Mouse (Mus musculus): Measurements from ENCODE around the gene Gm26602. TPM values are rescaled to one million over a fixed set of nuclear protein-coding genes. Genes with fewer than 3 reads are reported as not detected.
A peak's percentile ranks its signal among the peaks of the same experiment; 100 is the strongest.

Gm26602 gene
- polyA plus RNA-seq, 1 experiment from 2014 or later: not detected

DNA sequence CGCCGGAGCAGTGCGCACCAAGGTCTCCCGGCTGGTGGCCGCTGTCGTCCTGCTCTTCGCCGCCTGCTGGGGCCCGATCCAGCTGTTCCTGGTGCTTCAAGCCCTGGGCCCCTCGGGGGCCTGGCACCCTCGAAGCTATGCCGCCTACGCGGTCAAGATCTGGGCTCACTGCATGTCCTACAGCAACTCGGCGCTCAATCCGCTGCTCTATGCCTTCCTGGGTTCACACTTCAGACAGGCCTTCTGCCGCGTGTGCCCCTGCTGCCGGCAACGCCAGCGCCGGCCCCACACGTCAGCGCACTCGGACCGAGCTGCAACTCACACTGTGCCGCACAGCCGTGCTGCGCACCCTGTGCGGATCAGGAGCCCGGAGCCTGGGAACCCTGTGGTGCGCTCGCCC lies 10.9 kb downstream of the Gm26602 start:
- Histone ChIP-seq H3K4me1 (peaks cover 72% of the 10 kb centered on the region), H3K4me3 (peak overlapping the region; percentile 89), H3K27ac (replicated peaks) (peak overlapping the region; percentile 24; the same call in 1 of the 2 replicates), H3K36me3 (replicated peaks) (no peaks in the 10 kb centered on the region), H3K27me3 (replicated peaks; ENCODE audit: low read depth, poor library complexity, severe bottlenecking) (peaks cover 72% of the 10 kb centered on the region), H3K9me3 (0 out of 2 replicates have a peak, but pooled peaks cover 4% of the 10 kb centered on the region)
- DNase-seq (ENCODE audit: low spot score): peak; percentile 58
- WGBS: under 1% methylated on average over 34 of the region's 34 CpGs

DNA sequence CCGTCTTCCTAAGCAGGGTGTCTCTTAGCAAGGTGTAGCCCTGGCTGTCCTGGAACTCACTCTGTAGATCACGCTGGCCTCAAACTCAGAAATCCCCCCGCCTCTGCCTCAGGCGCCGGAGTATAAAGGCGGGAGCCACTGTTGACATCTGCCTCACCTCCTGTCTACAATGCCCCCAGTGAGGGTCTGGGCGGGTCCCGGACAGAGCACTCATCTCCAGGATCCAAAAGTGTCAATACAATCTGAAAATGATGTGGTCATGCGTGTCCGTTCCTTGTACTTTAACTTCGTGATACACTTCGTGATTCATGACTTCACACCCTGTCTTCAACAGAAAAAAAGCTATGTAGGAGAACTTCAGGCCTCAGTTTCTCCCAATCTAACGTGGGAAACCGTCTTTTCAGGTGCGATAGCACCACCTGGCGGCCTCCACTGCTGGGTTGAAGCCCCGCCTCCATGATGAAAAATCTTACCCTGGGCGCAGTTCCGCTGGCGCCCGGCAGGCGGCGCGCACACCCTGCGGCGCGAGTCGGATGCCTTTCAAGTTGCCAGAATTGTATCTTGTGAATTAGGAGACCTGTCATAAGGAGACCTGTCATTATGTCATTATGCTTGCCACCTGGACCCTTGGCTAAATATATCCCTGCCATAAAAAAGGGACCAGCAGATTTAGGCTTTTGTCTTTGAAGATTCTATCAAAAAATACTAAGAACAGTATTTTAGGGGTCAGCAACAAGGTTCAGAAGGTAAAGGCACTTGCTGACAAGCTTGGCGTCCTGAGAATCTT lies 14.5 kb downstream of the Gm26602 start:
- DNase-seq (ENCODE audit: low spot score): peak; percentile 93
- Histone ChIP-seq H3K4me3 (peak overlapping the region; percentile 79; the same call in 1 of the 2 replicates), H3K27me3 (replicated peaks; ENCODE audit: low read depth, poor library complexity, severe bottlenecking) (peaks cover 40% of the 10 kb centered on the region), H3K27ac (replicated peaks) (no peak overlapping the region), H3K4me1 (peaks cover 68% of the 10 kb centered on the region), H3K36me3 (replicated peaks) (peaks cover 6% of the 10 kb centered on the region), H3K9me3 (0 out of 2 replicates have a peak, but pooled peaks cover 4% of the 10 kb centered on the region)
- 12% methylated on average over 29 of the region's 29 CpGs for whole genome bisulfite sequencing

DNA sequence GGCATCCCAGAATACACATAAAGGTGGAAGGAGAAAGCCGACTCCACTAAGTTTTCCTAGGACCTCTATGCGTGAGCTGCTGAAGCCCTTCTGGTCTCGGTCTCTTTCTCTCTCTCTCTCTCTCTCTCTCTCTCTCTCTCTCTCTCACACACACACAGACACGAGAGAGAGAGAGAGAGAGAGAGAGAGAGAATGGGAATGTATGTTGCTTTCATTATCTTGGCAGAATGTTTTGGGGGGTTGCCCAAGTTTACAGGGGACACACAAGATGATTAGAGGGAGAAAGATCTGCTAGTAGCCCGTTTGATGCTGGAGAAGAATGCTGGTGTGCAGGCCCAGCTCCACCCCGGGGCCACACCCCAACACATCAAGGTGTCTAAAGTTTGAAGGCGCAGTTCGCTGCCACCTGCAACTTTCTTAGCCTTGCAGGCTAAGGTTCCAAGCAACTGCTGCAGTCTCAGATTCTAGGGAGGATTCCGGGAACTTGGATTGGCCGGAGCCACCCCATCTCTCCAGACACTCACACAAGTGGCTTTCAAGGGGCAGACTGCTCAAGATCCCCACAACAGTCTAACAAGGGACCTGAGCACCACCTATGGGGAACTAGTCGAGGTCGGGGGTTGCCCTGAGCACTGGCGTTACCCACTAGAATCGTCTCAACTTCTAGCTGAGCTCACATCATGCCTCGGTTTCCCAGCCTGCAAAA lies 15.3 kb downstream of the Gm26602 start:
- peaks cover 33% of the 10 kb centered on the region for H3K27me3 ChIP-seq (replicated peaks; ENCODE audit: low read depth, poor library complexity, severe bottlenecking)

DNA sequence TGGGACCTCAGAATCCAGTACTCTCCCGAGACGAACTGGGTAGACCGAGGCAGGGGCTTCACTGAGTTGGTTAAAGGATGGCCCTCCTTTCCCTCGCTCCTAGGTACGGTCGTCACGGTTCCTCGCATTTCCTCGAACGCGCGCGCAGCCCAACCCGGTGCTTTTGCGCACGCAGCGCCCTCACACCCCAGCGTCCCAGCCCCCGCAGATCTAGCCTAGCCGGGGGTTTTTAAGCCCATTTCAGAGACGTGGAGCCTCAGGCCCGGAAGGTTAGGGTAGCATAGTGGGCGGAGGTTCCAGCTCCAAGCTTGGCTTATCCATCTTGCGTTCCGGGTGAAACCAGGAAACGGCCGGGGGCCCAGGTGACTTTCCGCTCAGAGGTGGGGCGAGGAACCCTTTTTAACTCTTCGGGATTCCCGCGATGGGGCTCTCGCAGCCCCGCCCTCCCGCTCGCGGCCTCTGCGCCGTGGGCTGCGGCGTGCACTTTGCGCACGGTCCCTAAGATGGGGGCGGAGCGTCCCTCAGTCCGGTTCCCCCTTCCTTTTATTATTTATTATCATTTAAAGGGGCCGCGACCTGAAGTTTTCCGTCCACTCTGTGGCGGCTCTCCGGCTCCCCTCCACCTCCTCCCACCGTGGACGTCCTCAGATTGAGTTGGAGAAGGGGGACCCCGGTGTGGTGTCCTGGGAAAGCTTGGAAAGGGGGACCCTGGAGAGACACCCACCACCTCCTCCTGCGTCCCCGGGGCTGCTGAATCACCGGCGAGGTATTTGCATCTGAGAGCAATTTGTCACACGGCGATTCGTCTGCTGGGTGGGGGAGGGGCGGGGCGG lies 16.1 kb downstream of the Gm26602 start, which contains the start of gene Arid3a:
Gene Arid3a (plus strand): TSS at position 553 of the 833 bp plus-strand sequence.
- H3K27ac ChIP-seq (replicated peaks): peak within 1 kb of the TSS; percentile 94
- H3K4me1 ChIP-seq: peaks cover 68% of the 10 kb centered on the region
- H3K36me3 ChIP-seq (replicated peaks): peaks cover 21% of the 10 kb centered on the region
- WGBS: under 1% methylated on average over 63 of the region's 63 CpGs
- H3K9me3 ChIP-seq: 0 out of 2 replicates have a peak, but pooled peaks cover 4% of the 10 kb centered on the region
- peak within 1 kb of the TSS; percentile 79 for H3K4me3 ChIP-seq
- DNase-seq (ENCODE audit: low spot score): peak; percentile 95
- peaks cover 25% of the 10 kb centered on the region for H3K27me3 ChIP-seq (replicated peaks; ENCODE audit: low read depth, poor library complexity, severe bottlenecking)

More for the DNA sequence above, 15.3 kb downstream of the Gm26602 start:
- DNase-seq (ENCODE audit: low spot score): no peak
- H3K4me3 ChIP-seq: peak overlapping the region; percentile 79
- H3K4me1 ChIP-seq: peaks cover 68% of the 10 kb centered on the region
- H3K36me3 ChIP-seq (replicated peaks): peaks cover 13% of the 10 kb centered on the region
- WGBS: 10% methylated on average over 15 of the region's 15 CpGs
- peak overlapping the region; percentile 94 for H3K27ac ChIP-seq (replicated peaks)
- H3K9me3 ChIP-seq: 0 out of 2 replicates have a peak, but pooled peaks cover 4% of the 10 kb centered on the region

DNA sequence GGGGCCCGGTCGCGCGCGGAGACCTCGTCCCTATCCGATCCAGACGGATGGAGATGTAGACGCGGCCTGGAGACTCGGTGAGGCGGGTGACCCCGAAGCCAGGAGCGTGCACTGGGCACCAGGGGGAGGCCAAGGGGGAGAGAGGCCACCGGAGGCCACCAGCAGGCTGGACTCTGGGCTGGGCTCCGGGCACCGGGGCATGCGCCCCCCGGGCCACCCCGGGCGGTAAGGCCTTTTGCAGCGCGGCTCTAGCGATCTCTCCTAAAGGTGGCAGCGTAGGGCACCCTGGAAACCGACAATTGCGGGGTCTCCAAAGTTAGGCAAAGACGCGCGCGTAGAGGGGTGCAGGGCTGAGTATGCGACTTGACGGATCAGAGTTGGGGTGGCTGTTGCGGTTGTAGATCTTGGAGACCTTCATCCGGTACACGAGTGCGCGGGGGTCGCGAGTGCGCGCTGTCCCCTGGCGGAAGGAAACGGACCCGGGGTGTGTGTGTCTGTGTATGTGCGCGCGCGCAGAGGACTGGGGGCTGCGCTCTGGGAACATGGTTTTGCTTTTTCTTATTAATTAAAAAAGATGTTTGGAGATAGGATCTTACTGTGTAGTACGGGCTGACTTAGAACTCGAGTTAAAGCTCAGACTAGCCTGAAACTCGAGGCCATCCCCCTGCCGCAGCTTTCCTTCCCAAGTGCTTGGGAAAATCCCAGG lies 16.8 kb downstream of the Gm26602 start:
- peaks cover 73% of the 10 kb centered on the region for H3K4me1 ChIP-seq
- peaks cover 18% of the 10 kb centered on the region for H3K27me3 ChIP-seq (replicated peaks; ENCODE audit: low read depth, poor library complexity, severe bottlenecking)
- H3K27ac ChIP-seq (replicated peaks): peak overlapping the region; percentile 94
- peak overlapping the region; percentile 79 for H3K4me3 ChIP-seq
- peaks cover 29% of the 10 kb centered on the region for H3K36me3 ChIP-seq (replicated peaks)
- H3K9me3 ChIP-seq: 0 out of 2 replicates have a peak, but pooled peaks cover 1% of the 10 kb centered on the region
- peak; percentile 85 for DNase-seq (ENCODE audit: low spot score)
- under 1% methylated on average over 54 of the region's 54 CpGs for WGBS

DNA sequence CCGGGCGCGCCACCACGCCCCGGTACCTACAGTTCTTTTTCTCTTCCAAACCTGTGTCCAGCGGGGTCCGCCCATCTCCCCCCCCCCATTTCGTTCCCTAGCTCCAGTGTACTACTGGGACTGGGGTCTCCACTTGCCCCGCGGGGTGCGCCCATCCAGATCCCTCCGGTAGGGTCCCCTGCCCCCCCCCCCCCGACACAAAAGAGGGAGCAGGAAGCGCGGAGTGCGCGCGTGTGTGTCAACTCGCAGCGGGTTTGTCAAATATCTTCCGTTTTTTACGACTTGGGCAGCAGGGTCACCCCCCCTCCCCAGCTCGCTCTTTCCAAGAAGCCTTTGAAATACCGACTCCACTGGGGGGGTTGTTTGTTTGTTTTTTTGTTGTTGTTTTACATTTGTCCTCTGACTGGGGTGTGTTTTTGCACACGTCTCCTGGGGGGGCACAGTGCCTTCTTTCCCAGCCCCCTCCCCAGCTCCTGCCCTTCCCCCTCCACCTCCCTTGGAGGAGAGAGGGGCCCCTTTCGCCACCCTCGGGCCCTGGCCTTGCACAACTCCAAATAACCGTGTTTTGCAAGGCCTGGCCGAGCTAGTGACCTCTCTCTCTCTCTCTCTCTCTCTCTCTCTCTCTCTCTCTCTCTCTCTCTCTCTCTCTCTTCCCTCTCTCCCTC lies 17.5 kb downstream of the Gm26602 start:
- Histone ChIP-seq H3K4me3 (peak overlapping the region; percentile 79), H3K27me3 (replicated peaks; ENCODE audit: low read depth, poor library complexity, severe bottlenecking) (peaks cover 11% of the 10 kb centered on the region), H3K4me1 (peaks cover 79% of the 10 kb centered on the region), H3K27ac (replicated peaks) (peak overlapping the region; percentile 94), H3K36me3 (replicated peaks) (peaks cover 36% of the 10 kb centered on the region), H3K9me3 (no peaks in the 10 kb centered on the region)
- WGBS: under 1% methylated on average over 29 of the region's 29 CpGs
- peak; percentile 69 for DNase-seq (ENCODE audit: low spot score)

DNA sequence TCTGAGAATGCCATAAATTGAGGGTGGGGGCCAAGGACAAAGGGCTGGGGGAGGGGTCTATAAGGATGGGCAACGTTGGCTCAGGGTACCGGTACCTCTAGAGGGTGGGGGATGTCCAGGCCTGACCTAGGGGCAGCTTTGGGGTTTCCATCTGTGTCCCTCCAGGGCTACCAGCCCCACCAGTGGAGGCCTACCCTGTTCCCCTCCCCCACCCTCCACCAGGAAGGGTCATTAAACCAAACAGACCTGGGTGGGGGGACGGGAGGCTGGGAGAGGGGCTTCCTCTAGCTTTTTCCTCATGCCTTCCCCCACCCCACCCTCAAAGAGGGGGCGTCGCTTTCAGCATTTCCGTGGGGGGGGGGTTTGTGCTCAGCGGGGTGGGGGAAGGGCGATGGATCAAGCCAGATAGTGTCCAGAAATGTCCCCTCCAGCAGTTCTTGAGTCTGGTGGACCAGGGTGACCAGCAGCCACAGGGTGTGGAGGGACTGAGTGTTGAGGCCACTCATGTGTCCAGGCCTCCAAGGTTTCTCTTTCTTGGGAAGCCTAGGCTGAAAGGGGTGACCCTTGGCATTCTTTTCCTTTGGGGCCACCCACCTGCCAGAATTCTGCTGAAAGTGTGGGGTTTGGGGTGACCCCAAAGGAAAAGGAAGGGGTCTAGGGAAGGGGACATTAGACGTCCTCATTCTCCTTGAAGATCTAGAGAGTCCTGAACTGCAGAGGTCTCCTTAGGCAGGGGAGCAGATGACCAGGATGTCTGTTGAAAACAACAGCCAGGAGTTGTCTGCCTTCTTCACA lies 18.4 kb downstream of the Gm26602 start:
- Histone ChIP-seq H3K36me3 (replicated peaks) (peaks cover 45% of the 10 kb centered on the region), H3K4me3 (peak overlapping the region; percentile 79), H3K4me1 (peaks cover 82% of the 10 kb centered on the region), H3K27ac (replicated peaks) (peak overlapping the region; percentile 94), H3K27me3 (replicated peaks; ENCODE audit: low read depth, poor library complexity, severe bottlenecking) (peaks cover 1% of the 10 kb centered on the region), H3K9me3 (no peaks in the 10 kb centered on the region)
- WGBS: 16% methylated on average over 9 of the region's 9 CpGs
- DNase-seq (ENCODE audit: low spot score): peak; percentile 57

DNA sequence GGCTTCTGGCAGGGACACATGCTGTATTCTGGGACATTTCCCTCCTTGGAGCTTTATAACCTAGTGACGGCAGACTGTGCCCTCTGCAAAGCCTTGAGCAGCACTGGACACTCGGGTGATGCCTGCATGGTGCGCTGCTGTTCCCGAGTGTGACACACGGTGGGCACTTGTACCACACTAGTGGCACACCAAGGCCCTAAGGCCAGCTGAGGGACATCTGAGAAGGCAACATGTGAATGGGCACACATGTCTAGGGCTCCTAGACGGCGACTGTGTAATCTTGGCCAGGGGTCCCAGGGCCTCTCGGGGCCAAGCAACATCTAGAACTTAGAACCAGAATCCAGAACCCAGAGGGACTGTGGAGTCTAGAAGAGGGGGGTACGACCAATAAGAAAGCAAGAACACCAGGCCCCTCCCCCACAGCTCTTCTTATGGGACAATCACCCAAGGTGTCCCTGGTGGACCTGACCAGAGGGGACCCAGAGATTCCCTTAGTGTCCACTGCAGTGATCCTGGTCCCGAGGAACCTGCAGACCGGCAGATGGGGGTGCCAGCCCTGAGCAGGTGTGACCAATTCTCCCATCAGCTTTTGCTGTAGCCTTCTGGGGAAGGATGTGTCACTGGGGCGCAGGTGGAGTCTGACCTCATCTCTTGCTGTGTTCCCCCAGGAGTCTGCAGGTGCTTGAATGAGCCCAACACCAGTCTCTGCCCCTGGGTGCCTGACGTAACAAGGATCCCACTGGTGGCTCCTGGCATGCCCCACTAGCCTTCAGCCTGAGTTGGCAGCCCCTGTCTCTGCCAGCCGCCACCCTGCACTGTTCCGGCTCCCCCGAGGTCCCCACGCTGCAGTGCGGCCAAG lies 19.5 kb downstream of the Gm26602 start:
- DNase-seq (ENCODE audit: low spot score): no peak
- Histone ChIP-seq H3K27me3 (replicated peaks; ENCODE audit: low read depth, poor library complexity, severe bottlenecking) (no peaks in the 10 kb centered on the region), H3K4me1 (peaks cover 88% of the 10 kb centered on the region), H3K9me3 (no peaks in the 10 kb centered on the region), H3K27ac (replicated peaks) (peak overlapping the region; percentile 94), H3K4me3 (peak overlapping the region; percentile 79), H3K36me3 (replicated peaks) (peaks cover 56% of the 10 kb centered on the region)
- WGBS: 90% methylated on average over 18 of the region's 18 CpGs

DNA sequence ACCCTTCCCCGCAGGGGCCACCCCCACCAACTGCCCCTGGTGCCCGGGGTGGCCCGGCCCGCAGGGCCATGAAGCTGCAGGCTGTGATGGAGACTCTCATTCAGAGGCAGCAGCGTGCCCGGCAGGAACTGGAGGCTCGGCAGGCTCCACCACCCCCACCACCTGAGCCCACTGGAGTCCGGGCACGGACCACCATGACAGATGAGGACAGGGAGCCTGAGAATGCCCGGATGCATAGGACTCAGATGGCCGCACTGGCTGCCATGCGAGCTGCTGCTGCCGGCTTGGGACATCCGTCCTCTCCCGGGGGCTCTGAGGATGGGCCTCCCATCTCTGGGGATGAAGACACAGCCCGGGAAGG lies 20.1 kb downstream of the Gm26602 start:
- Histone ChIP-seq H3K9me3 (no peaks in the 10 kb centered on the region), H3K4me1 (peaks cover 84% of the 10 kb centered on the region), H3K27ac (replicated peaks) (0 out of 2 replicates have a peak overlapping the region, but pooled peaks have one; percentile 24), H3K27me3 (replicated peaks; ENCODE audit: low read depth, poor library complexity, severe bottlenecking) (no peaks in the 10 kb centered on the region), H3K36me3 (replicated peaks) (peaks cover 62% of the 10 kb centered on the region), H3K4me3 (peak overlapping the region; percentile 42; the same call in 1 of the 2 replicates)
- no peak for DNase-seq (ENCODE audit: low spot score)
- WGBS: 90% methylated on average over 16 of the region's 16 CpGs

DNA sequence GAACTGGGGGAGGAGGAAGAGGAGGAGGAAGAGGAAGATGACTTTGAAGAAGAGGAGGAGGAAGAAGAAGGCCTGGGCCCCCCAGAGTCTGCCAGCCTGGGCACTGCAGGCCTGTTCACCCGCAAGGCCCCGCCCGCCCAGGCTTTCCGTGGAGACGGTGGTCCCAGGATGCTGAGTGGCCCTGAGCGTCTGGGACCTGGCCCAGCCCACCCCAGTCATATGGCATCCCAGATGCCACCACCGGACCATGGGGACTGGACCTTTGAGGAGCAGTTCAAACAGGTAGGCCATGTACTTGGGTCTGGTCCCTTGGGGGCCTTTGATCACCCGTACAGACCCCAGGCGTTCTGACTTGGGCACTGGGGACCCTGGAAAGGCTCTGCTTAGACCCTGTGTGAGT lies 21.1 kb downstream of the Gm26602 start:
- DNase-seq (ENCODE audit: low spot score): no peak
- Histone ChIP-seq H3K36me3 (replicated peaks) (peaks cover 72% of the 10 kb centered on the region), H3K9me3 (no peaks in the 10 kb centered on the region), H3K4me3 (peak overlapping the region; percentile 42; the same call in 1 of the 2 replicates), H3K27me3 (replicated peaks; ENCODE audit: low read depth, poor library complexity, severe bottlenecking) (no peaks in the 10 kb centered on the region), H3K4me1 (peaks cover 82% of the 10 kb centered on the region), H3K27ac (replicated peaks) (peak overlapping the region; percentile 79)
- 85% methylated on average over 9 of the region's 9 CpGs for WGBS
